Mouse (Mus musculus) thymus, postnatal 25 days (tissue): Measurements from ENCODE around the gene 1810046K07Rik.

Experiments
- DNase-seq: peaks from one replicate; pipeline ENCODE4 v3.0.0; 2022

The 1810046K07Rik gene

DNA sequence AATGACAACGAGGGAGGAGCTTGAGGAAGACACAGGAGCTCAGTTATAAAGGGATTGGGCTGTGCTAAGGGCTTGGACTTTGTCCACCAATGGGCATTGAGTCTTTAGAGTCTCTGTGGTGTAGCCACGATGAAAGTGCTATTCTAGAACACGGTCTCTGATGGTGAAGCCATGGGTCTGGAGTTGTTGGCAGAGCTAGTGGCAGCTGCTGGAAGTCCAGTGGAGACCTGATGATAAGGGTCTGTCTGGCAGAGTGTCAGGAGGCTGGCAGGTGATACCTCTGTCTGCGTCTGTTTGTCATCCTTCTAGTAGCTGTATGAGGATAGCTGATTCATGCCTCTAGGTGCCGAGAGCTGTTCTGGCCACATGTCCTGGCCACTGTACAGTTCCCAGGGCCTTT is 24.7 kb downstream of the 1810046K07Rik start:
- DNase-seq = no peak

DNA sequence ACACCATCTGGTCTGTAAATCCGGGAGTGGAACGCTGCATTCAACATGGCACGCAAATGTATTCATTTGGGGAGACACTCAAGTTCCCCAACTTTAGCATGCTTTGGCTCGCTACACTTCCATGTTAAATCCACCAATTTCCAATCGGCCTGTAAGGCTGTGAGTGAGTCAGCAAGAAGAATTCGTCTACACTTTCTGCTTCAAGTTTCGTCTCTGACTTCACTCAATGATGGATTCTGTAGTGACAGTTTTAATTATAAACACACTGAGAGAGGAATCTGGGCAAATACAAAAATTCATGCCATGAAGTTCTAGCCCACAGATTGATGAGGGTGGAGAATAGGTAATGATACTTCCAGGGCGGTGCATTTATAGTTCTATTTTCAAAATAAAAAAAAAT is 35.2 kb downstream of the 1810046K07Rik start:
- no peak for DNase-seq

DNA sequence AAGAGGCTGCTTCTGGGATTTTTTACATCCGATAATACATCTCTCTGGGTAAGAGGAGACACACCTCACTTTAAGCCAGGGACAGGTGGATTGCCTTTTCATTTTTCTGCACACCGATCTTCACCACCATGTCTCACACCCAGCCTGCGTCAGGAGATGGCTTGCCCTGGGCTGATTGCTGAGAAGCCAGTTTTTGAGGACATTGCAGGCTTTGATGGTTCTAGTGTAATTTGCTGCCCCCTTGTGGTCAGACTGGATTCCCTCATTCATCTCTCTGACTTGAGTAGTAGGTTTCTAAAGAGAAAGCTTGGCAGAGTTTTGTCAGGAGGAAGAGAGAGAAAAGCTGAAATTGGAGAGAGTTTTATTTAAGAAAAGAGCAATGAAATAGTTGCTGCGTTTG is 36.0 kb downstream of the 1810046K07Rik start:
- DNase-seq = peak; percentile 74

DNA sequence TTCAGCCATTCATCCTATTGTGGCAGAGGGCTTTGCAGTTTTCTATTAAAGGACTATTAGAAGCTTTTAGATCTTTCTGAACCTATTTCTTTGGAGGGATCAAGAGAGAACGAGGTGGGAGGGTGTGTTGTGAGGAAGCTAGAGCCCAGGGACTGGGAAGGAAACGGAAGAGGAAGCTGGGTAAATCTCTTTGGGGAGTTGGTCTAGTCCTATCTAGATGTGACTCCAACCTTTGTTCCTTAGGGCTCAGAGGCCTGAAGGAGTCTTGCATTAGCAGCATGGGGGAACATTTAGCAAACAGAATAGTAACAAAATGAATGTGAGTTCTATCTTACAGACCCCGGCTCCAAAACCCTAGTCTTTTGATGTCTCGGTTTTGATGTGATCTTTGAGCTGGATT is 37.7 kb downstream of the 1810046K07Rik start:
- no peak for DNase-seq

- DNase-seq = no peak
Observed at GRCm38 (mm10) chr9:51286079-51286478, 42.6 kb downstream of the 1810046K07Rik start.

GRCm38 (mm10) chr9:51278500-51279381 is 50.0 kb downstream of the 1810046K07Rik start, which contains the start of gene Colca2:
Gene Colca2, minus strand, starts transcription at chr9:51278569.
- DNase-seq = peak; percentile 52

DNA sequence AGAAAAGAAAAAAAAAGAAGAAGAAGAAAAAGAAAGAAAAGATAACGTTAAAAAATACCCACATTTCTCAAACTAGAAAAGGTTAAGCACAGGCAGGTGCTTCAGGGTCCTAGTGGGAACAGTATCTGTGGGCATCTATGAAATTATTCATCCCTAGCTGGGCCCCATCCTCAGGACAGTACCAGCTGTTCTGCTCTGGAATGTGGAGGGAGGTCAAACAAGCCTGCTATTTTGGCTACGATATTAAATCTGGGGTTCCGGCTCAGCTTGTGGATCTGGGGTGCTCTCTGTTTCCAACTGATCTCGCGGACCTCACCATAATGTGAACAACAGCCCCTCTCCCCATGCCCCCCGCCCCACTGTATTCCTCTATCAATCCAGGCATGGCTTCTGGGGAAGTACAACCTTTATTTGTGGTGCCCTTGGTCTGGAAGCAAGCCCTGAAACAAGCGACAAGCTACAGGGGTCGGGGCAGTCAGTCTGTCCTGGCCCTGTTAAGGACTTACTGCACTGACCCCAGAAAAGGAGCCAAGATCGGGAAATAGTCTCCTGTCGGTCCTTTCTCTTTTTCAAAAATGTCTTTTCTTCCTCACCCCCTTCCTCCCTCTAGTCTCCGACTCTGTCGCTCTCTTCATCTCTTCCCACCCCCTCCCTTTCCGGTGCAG is 50.8 kb downstream of the 1810046K07Rik start:
- no peak for DNase-seq

- DNase-seq = no peak
Observed at GRCm38 (mm10) chr9:51274678-51275077, 54.0 kb downstream of the 1810046K07Rik start.

- DNase-seq = no peak
Observed at GRCm38 (mm10) chr9:51273581-51274154, 55.0 kb downstream of the 1810046K07Rik start.

- DNase-seq = no peak
Observed at GRCm38 (mm10) chr9:51272102-51272501, 56.6 kb downstream of the 1810046K07Rik start.

GRCm38 (mm10) chr9:51271073-51271472 is 57.6 kb downstream of the 1810046K07Rik start:
- DNase-seq = no peak

DNA sequence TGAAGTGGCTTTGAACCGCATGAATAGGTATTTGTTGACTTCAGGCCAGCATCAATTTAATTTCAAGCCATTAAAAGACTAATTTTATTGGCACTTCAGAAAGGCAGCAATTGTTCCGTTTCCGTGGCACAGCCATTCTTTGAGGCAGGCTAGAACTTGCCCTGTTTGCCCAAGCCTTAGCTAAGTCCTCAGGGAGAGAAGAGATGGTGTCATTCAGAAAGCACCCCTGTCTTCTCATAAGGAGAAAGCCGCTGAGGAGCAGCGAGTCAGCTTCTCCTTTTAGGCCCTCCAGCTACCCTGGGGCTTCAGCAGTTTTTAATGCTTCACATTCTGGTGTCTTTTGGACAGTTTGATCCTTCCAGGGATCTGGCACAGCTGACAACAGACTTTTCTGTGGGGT is 59.9 kb downstream of the 1810046K07Rik start:
- DNase-seq = no peak

DNA sequence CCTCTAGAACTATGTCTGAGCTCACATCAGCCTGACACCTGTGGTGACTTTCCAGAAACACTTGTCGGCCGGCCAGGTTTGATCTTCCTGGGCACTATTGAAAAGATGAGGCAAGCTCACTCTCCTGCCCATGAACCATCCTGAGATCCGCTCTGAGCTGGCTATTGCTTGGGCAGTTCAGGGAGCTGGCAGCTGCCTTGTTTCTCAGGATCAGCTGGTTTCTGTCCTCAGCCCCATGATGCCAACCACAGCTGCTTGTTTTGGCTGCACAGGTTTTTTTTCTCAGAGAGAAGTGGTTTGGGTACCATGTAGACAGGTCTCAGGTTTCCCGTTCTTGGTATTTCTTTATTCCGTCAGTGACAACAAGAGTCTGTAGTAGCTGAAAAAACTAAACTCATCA is 70.3 kb downstream of the 1810046K07Rik start:
- no peak for DNase-seq

GRCm38 (mm10) chr9:51256780-51257502 is 71.8 kb downstream of the 1810046K07Rik start:
- DNase-seq = no peak
